Mouse (Mus musculus): ENCODE data around the gene Bag6. TPM values are rescaled to one million over a fixed set of nuclear protein-coding genes. Genes with fewer than 3 reads are reported as not detected.

The Bag6 gene
- polyA plus RNA-seq, 1 experiment from 2014 or later: 56.6 TPM

- no peak overlapping the region for H3K27ac ChIP-seq (replicated peaks)
- no peaks in the 10 kb centered on the region for H3K36me3 ChIP-seq
- peaks cover 71% of the 10 kb centered on the region for H3K27me3 ChIP-seq (ENCODE audit: low read depth, poor library complexity, severe bottlenecking)
- no peaks in the 10 kb centered on the region for H3K9me3 ChIP-seq (replicated peaks)
- no peak for DNase-seq (ENCODE audit: low spot score)
- WGBS: 34% methylated on average over 9 of the region's 9 CpGs
- peaks cover 29% of the 10 kb centered on the region for H3K4me1 ChIP-seq
- peak overlapping the region; percentile 59 for H3K4me3 ChIP-seq
Observed at GRCm38 (mm10) chr17:35196321-35196641, 61.3 kb downstream of the Bag6 start.

Small RNAs within 50 kb of the gene (microRNA-seq; reads per million reads assigned to microRNA genes)
- gene Mir6973a: not detected

Other genes starting within 250 kb of the Bag6 start
- 1.3 TPM in 2 replicates for gene C2, start 236.9 kb upstream of the Bag6 start, polyA plus RNA-seq (2016; fragmentation: Nextera tagmentation; extraction: Ambion mirVana)
- gene Ehmt2, start 236.7 kb upstream of the Bag6 start, polyA plus RNA-seq (2016; fragmentation: Nextera tagmentation; extraction: Ambion mirVana): 88.0 and 91.9 TPM in 2 replicates
- gene Slc44a4, start 220.7 kb upstream of the Bag6 start, polyA plus RNA-seq (2016; fragmentation: Nextera tagmentation; extraction: Ambion mirVana): not detected in 2 replicates
- 16.1 and 19.2 TPM in 2 replicates for gene Neu1, start 203.9 kb upstream of the Bag6 start, polyA plus RNA-seq (2016; fragmentation: Nextera tagmentation; extraction: Ambion mirVana)
- gene Hspa1b, start 175.9 kb upstream of the Bag6 start, polyA plus RNA-seq (2016; fragmentation: Nextera tagmentation; extraction: Ambion mirVana): 0.19 TPM in 1 of 2 replicates, not detected in the other
- 0.27 TPM in 1 of 2 replicates, not detected in the other for gene Gm20481, start 165.3 kb upstream of the Bag6 start, polyA plus RNA-seq (2016; fragmentation: Nextera tagmentation; extraction: Ambion mirVana)
- 1.3 and 1.6 TPM in 2 replicates for gene Hspa1a, start 163.0 kb upstream of the Bag6 start, polyA plus RNA-seq (2016; fragmentation: Nextera tagmentation; extraction: Ambion mirVana)
- gene Hspa1l, start 162.5 kb upstream of the Bag6 start, polyA plus RNA-seq (2016; fragmentation: Nextera tagmentation; extraction: Ambion mirVana): 0.71 and 0.81 TPM in 2 replicates
- 307 and 337 TPM in 2 replicates for gene Lsm2, start 153.3 kb upstream of the Bag6 start, polyA plus RNA-seq (2016; fragmentation: Nextera tagmentation; extraction: Ambion mirVana)
- gene Vars, start 134.2 kb upstream of the Bag6 start, polyA plus RNA-seq (2016; fragmentation: Nextera tagmentation; extraction: Ambion mirVana): 177 and 210 TPM in 2 replicates
- gene Vwa7, start 118.6 kb upstream of the Bag6 start, polyA plus RNA-seq (2016; fragmentation: Nextera tagmentation; extraction: Ambion mirVana): 0.19 and 0.28 TPM in 2 replicates
- 7.1 and 7.7 TPM in 2 replicates for gene Sapcd1, start 107.2 kb upstream of the Bag6 start, polyA plus RNA-seq (2016; fragmentation: Nextera tagmentation; extraction: Ambion mirVana)
- gene Msh5, start 88.4 kb upstream of the Bag6 start, polyA plus RNA-seq (2016; fragmentation: Nextera tagmentation; extraction: Ambion mirVana): 5.4 and 6.3 TPM in 2 replicates
- 216 and 217 TPM in 2 replicates for gene Clic1, start 85.2 kb upstream of the Bag6 start, polyA plus RNA-seq (2016; fragmentation: Nextera tagmentation; extraction: Ambion mirVana)
- gene Ddah2, start 76.1 kb upstream of the Bag6 start, polyA plus RNA-seq (2016; fragmentation: Nextera tagmentation; extraction: Ambion mirVana): 527 and 597 TPM in 2 replicates
- gene Ly6g6c, start 69.8 kb upstream of the Bag6 start, polyA plus RNA-seq (2016; fragmentation: Nextera tagmentation; extraction: Ambion mirVana): 0.17 TPM in 2 replicates
- gene Mpig6b, start 69.0 kb upstream of the Bag6 start, polyA plus RNA-seq (2016; fragmentation: Nextera tagmentation; extraction: Ambion mirVana): 1.3 TPM in 2 replicates
- gene Ly6g6e, start 58.3 kb upstream of the Bag6 start, polyA plus RNA-seq (2016; fragmentation: Nextera tagmentation; extraction: Ambion mirVana): 0.32 and 0.59 TPM in 2 replicates
- gene Ly6g6d, start 57.1 kb upstream of the Bag6 start, polyA plus RNA-seq (2016; fragmentation: Nextera tagmentation; extraction: Ambion mirVana): 2.0 and 3.5 TPM in 2 replicates
- gene Ly6g6f, start 49.6 kb upstream of the Bag6 start, polyA plus RNA-seq (2016; fragmentation: Nextera tagmentation; extraction: Ambion mirVana): 0.70 and 0.86 TPM in 2 replicates
- 56.7 and 68.5 TPM in 2 replicates for gene Abhd16a, start 45.9 kb upstream of the Bag6 start, polyA plus RNA-seq (2016; fragmentation: Nextera tagmentation; extraction: Ambion mirVana)
- not detected in 2 replicates for gene Ly6g5c, start 26.9 kb upstream of the Bag6 start, polyA plus RNA-seq (2016; fragmentation: Nextera tagmentation; extraction: Ambion mirVana)
- gene Ly6g5b, start 19.8 kb upstream of the Bag6 start, polyA plus RNA-seq (2016; fragmentation: Nextera tagmentation; extraction: Ambion mirVana): 0.99 and 1.1 TPM in 2 replicates
- gene Gpank1, start 13.7 kb upstream of the Bag6 start, polyA plus RNA-seq (2016; fragmentation: Nextera tagmentation; extraction: Ambion mirVana): 33.4 and 34.5 TPM in 2 replicates
- 299 and 306 TPM in 2 replicates for gene Csnk2b, start 13.1 kb upstream of the Bag6 start, polyA plus RNA-seq (2016; fragmentation: Nextera tagmentation; extraction: Ambion mirVana)
- gene D17H6S53E, start 8.8 kb upstream of the Bag6 start, polyA plus RNA-seq (2016; fragmentation: Nextera tagmentation; extraction: Ambion mirVana): 9.5 and 9.6 TPM in 2 replicates
- gene Apom, start 3.1 kb upstream of the Bag6 start, polyA plus RNA-seq (2016; fragmentation: Nextera tagmentation; extraction: Ambion mirVana): 0.53 and 0.66 TPM in 2 replicates
- 173 and 198 TPM in 2 replicates for gene Prrc2a, start 29.7 kb downstream of the Bag6 start, polyA plus RNA-seq (2016; fragmentation: Nextera tagmentation; extraction: Ambion mirVana)
- 4.0 and 5.8 TPM in 2 replicates for gene Aif1, start 40.9 kb downstream of the Bag6 start, polyA plus RNA-seq (2016; fragmentation: Nextera tagmentation; extraction: Ambion mirVana)
- 5.0 and 8.3 TPM in 2 replicates for gene Lst1, start 53.3 kb downstream of the Bag6 start, polyA plus RNA-seq (2016; fragmentation: Nextera tagmentation; extraction: Ambion mirVana)
- 0.10 TPM in 1 of 2 replicates, not detected in the other for gene Ltb, start 59.3 kb downstream of the Bag6 start, polyA plus RNA-seq (2016; fragmentation: Nextera tagmentation; extraction: Ambion mirVana)
- gene Tnf, start 66.8 kb downstream of the Bag6 start, polyA plus RNA-seq (2016; fragmentation: Nextera tagmentation; extraction: Ambion mirVana): 0.07 TPM in 1 of 2 replicates, not detected in the other
- gene Lta, start 70.2 kb downstream of the Bag6 start, polyA plus RNA-seq (2016; fragmentation: Nextera tagmentation; extraction: Ambion mirVana): not detected in 2 replicates
- 0.25 and 0.37 TPM in 2 replicates for gene Gm16181, start 85.7 kb downstream of the Bag6 start, polyA plus RNA-seq (2016; fragmentation: Nextera tagmentation; extraction: Ambion mirVana)
- 9.7 and 11.8 TPM in 2 replicates for gene Atp6v1g2, start 98.5 kb downstream of the Bag6 start, polyA plus RNA-seq (2016; fragmentation: Nextera tagmentation; extraction: Ambion mirVana)
- 9.9 and 11.7 TPM in 2 replicates for gene Nfkbil1, start 100.6 kb downstream of the Bag6 start, polyA plus RNA-seq (2016; fragmentation: Nextera tagmentation; extraction: Ambion mirVana)
- 682 and 724 TPM in 2 replicates for gene Ddx39b, start 106.6 kb downstream of the Bag6 start, polyA plus RNA-seq (2016; fragmentation: Nextera tagmentation; extraction: Ambion mirVana)
- gene H2-D1, start 127.6 kb downstream of the Bag6 start, polyA plus RNA-seq (2016; fragmentation: Nextera tagmentation; extraction: Ambion mirVana): 55.3 and 61.1 TPM in 2 replicates
- not detected in 2 replicates for gene H2-Q1, start 185.2 kb downstream of the Bag6 start, polyA plus RNA-seq (2016; fragmentation: Nextera tagmentation; extraction: Ambion mirVana)
- gene H2-Q2, start 207.1 kb downstream of the Bag6 start, polyA plus RNA-seq (2016; fragmentation: Nextera tagmentation; extraction: Ambion mirVana): 0.25 and 0.38 TPM in 2 replicates
- 2.9 and 3.1 TPM in 2 replicates for gene H2-Q4, start 244.4 kb downstream of the Bag6 start, polyA plus RNA-seq (2016; fragmentation: Nextera tagmentation; extraction: Ambion mirVana)